Mouse (Mus musculus): ENCODE measurements around the gene Pomgnt1. TPM values are rescaled to one million over a fixed set of nuclear protein-coding genes. Genes with fewer than 3 reads are reported as not detected.

Pomgnt1 gene
- total RNA-seq (2021) = 10 to 100 TPM; 62.4 to 63.5 TPM

- DNase-seq = peak; percentile 75 to 78
Measured at GRCm38 (mm10) chr4:116123602-116124519, at the start of gene Pomgnt1, which contains the start of gene Rad54l. Pomgnt1 (plus strand) TSS chr4:116123840. Rad54l (minus strand) TSS chr4:116123690.

- no peak for DNase-seq
Measured at GRCm38 (mm10) chr4:116074145-116074675, 49.4 kb upstream of the Pomgnt1 start.

- DNase-seq = peak; percentile 94
Measured at GRCm38 (mm10) chr4:116074861-116075620, 48.6 kb upstream of the Pomgnt1 start, which contains the start of the genes Uqcrh and Lrrc41. Uqcrh (minus strand) TSS chr4:116075071. Lrrc41 (plus strand) TSS chr4:116075269.

GRCm38 (mm10) chr4:116075631-116076368 is 47.8 kb upstream of the Pomgnt1 start:
- DNase-seq = peak; percentile 57 to 67

- DNase-seq = peak in 1 of 2 experiments; percentile 40
Measured at GRCm38 (mm10) chr4:116076369-116077231, 47.0 kb upstream of the Pomgnt1 start.

GRCm38 (mm10) chr4:116077240-116078095 is 46.2 kb upstream of the Pomgnt1 start:
- no peak for DNase-seq

- no peak for DNase-seq
Measured at GRCm38 (mm10) chr4:116088510-116089249, 35.0 kb upstream of the Pomgnt1 start.

GRCm38 (mm10) chr4:116096291-116096690 is 27.3 kb upstream of the Pomgnt1 start:
- no peak for DNase-seq

GRCm38 (mm10) chr4:116097211-116097610 is 26.4 kb upstream of the Pomgnt1 start:
- DNase-seq = no peak

GRCm38 (mm10) chr4:116100959-116101358 is 22.7 kb upstream of the Pomgnt1 start:
- no peak for DNase-seq

GRCm38 (mm10) chr4:116105278-116105677 is 18.4 kb upstream of the Pomgnt1 start:
- DNase-seq = no peak

- DNase-seq = no peak
Measured at GRCm38 (mm10) chr4:116110695-116111094, 12.9 kb upstream of the Pomgnt1 start.

GRCm38 (mm10) chr4:116111486-116111885 is 12.2 kb upstream of the Pomgnt1 start:
- DNase-seq = no peak

GRCm38 (mm10) chr4:116122762-116123161 is 878 bp upstream of the Pomgnt1 start:
- DNase-seq = no peak

GRCm38 (mm10) chr4:116125803-116126386 is 2.3 kb downstream of the Pomgnt1 start:
- no peak for DNase-seq

GRCm38 (mm10) chr4:116127956-116128355 is 4.3 kb downstream of the Pomgnt1 start:
- DNase-seq = no peak

- no peak for DNase-seq
Measured at GRCm38 (mm10) chr4:116133126-116133525, 9.5 kb downstream of the Pomgnt1 start.

GRCm38 (mm10) chr4:116134990-116135389 is 11.3 kb downstream of the Pomgnt1 start:
- no peak for DNase-seq

Measured in layer of hippocampus, postnatal 36 days (tissue).